Mouse (Mus musculus): ENCODE results near the gene Slc26a9. TPM values are rescaled to one million over a fixed set of nuclear protein-coding genes. Genes with fewer than 3 reads are reported as not detected.

The Slc26a9 gene
- total RNA-seq (2021): under 1 TPM; 0.07 to 0.15 TPM
- long read RNA-seq, experiment 1: 0 reads
- long read RNA-seq, experiment 2, partial matches to known transcripts: 1 of 2 reads
- long read RNA-seq, experiment 2, other reads (novel, unspliced or antisense): 1 of 2 reads

DNA sequence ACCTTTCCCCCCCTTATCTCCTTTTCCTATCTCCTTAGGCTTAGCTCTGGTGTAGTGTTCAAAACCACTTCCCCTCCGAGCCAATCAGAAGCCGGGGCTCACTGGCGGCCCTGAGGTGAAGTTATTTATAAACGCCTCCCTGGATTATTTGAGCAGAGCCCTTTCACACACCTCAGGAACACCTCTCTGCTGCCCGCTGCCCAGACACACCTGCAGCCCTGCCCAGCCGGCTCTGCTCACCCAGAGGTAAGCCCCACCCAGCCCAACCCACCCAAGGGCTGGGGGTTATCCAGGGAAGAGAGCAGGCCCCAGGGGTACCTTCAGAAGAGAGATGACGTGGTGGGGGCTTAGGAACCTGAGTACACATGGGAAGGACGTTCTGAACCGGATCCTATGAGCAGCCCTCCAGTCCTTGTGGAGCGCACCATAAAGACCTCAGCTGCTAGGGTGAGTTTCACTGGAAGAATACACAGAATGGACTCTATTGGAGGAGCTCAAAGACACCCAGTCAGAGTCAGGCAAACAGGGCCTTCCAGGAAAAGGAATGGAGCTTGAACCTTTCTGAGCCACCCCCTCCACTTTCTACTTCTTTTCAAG is at the start of gene Slc26a9:
Slc26a9 (plus strand) TSS at position 155 of the 597 bp plus-strand sequence.
- no peak for DNase-seq (ENCODE audit: low spot score in 2 of 2)
- Histone ChIP-seq H3K4me3 (no peak within 1 kb of the TSS), H3K27ac (no peak within 1 kb of the TSS)
- no peak for TF ChIP-seq CTCF (conservative IDR thresholded peaks at IDR 0.05)

GRCm38 (mm10) chr1:131695308-131695707 is 48.5 kb upstream of the Slc26a9 start:
- Histone ChIP-seq H3K4me3 (no peak overlapping the region), H3K27ac (no peak overlapping the region)
- no peak for DNase-seq (ENCODE audit: low spot score in 2 of 2)
- TF ChIP-seq CTCF (conservative IDR thresholded peaks at IDR 0.05): no peak

DNA sequence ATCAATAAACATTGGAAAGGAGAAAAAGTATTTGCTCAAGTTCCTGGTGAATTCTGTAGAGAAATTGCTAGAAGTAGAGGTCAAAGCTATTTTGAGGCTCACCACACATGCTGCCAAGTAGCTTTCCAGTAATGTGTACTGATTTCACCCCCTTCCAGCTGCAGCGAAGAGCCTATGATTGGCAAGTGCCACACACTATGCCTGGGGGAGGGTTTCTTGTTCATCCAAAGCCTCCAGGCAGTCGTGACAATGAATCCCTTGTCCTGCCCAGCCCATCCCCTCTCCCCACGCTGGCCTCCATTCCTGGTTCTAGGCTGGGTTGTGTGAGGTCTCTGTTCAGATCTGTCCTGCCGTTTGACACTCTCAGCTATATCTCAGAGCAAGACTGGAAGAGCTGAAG is 47.5 kb upstream of the Slc26a9 start:
- DNase-seq (ENCODE audit: low spot score in 2 of 2): peak in 1 of 2 experiments; percentile 44
- no peak overlapping the region for H3K27ac ChIP-seq
- TF ChIP-seq CTCF (conservative IDR thresholded peaks at IDR 0.05): no peak
- H3K4me3 ChIP-seq: no peak overlapping the region

DNA sequence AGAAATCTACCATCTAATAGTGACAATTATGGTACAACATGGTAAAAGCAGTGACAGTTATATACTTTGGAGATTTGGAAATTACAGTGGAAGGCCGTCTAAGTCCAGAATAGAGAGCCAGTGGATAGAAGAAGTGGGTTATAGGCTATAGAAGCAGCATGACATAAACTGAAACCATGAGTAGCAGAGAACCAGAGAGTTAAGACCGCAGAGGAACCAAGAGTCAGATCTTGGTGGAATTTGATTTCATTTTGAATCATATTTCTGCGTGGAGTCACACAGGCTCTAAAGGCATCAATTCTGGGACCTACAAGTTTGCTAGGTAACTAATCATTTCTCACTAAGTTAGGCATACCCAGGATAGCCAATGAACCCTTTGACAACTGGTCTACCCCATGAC is 45.1 kb upstream of the Slc26a9 start:
- no peak for TF ChIP-seq CTCF (conservative IDR thresholded peaks at IDR 0.05)
- Histone ChIP-seq H3K4me3 (no peak overlapping the region), H3K27ac (no peak overlapping the region)
- no peak for DNase-seq (ENCODE audit: low spot score in 2 of 2)

DNA sequence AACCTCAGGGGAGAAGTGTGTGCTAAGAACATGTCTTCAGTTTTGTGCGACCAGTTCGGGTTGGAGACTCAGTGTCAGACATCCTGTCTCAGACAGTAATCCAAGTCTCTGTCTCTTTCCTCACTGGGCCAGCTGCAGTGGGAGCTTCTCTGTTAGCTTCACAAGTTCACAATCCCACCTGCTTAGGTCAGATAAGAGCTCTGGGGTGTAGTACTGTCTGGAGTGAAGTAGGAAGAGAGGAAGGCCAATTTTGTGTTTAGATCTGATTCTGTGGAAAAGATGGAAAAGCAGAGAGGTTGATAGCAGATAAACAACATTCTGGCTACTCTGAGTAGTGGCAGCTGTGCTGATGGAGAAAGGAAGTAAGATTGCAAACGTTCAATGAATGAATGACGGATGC is 44.2 kb upstream of the Slc26a9 start:
- DNase-seq (ENCODE audit: low spot score in 2 of 2): no peak
- H3K4me3 ChIP-seq: no peak overlapping the region
- no peak overlapping the region for H3K27ac ChIP-seq
- TF ChIP-seq CTCF (conservative IDR thresholded peaks at IDR 0.05): no peak

DNA sequence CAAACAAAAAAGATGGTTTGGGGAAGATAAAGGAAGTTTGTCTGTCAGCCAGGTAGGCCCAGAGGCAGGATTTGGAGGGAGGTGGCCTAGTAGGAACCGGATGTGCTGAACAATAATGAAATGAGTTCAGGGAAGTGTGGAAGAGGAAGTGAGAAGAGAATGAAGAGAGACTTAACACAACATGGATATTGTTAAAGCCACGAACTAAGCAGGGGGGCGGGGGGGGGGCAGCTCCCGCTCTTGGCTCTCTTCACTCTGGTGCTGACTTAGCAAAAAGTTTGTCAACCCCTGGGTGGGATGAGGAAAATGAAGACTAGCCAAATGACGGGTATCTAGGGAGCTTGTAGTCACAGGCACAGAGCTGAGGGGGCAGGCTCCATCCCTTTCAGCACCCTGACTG is 43.4 kb upstream of the Slc26a9 start:
- no peak for DNase-seq (ENCODE audit: low spot score in 2 of 2)
- no peak overlapping the region for H3K4me3 ChIP-seq
- no peak for TF ChIP-seq CTCF (conservative IDR thresholded peaks at IDR 0.05)
- H3K27ac ChIP-seq: no peak overlapping the region

- no peak for DNase-seq (ENCODE audit: low spot score in 2 of 2)
- Histone ChIP-seq H3K4me3 (no peak overlapping the region), H3K27ac (no peak overlapping the region)
- peak; percentile 49 for TF ChIP-seq CTCF (conservative IDR thresholded peaks at IDR 0.05)
Measured at GRCm38 (mm10) chr1:131701391-131701790, 42.4 kb upstream of the Slc26a9 start.

DNA sequence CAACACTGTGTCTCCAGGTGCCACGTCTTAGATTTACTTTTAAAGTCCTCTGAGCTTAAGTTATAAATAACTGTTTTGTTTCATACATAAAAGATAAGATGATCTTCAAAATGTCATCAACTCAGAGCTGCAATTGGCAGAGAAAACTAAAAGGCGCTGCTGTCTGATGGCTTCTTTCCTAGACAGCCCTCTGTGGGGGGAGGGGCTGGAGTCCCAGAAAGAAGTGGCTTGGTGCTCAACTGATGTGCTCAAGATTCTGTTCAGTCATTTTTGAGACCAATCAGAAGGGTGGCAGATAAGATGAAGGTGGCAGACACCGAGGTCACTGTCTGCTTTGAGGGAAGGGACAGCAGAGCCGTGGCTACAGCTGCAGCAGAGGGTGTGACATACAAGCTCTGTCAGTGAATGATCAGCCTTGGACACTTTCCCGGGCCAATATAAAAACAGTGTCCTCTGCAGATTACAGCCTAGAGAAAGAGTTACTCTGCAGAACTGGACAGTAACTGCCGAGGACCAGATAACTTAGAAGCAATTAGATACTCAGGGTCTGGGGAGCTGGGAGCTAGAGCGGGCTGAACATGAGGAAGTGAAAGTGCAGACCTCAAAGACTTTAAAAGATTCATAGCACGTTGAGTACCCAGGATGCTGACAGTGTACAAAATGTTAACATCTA is 41.6 kb upstream of the Slc26a9 start:
- Histone ChIP-seq H3K4me3 (no peak overlapping the region), H3K27ac (no peak overlapping the region)
- TF ChIP-seq CTCF (conservative IDR thresholded peaks at IDR 0.05): no peak
- no peak for DNase-seq (ENCODE audit: low spot score in 2 of 2)

DNA sequence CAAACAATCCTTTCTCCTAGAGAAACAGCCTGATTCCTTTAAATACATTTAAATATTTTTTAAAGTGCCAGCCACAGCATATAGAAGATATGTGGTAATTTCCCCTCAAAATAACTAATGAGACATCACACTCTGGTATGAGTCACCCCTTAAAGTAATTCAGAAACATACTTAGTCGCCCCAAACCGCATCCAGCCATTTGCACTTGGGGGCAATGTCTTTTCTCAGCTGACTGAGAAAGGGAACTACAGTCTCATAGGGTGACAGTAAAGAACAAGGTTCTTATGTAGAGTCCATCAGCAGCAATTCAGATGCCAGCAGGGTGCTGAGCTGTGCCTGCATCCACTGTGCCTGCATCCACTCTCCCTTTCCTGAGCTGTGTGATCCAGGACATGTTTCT is 40.3 kb upstream of the Slc26a9 start:
- no peak for TF ChIP-seq CTCF (conservative IDR thresholded peaks at IDR 0.05)
- no peak overlapping the region for H3K27ac ChIP-seq
- no peak overlapping the region for H3K4me3 ChIP-seq
- DNase-seq (ENCODE audit: low spot score in 2 of 2): no peak

DNA sequence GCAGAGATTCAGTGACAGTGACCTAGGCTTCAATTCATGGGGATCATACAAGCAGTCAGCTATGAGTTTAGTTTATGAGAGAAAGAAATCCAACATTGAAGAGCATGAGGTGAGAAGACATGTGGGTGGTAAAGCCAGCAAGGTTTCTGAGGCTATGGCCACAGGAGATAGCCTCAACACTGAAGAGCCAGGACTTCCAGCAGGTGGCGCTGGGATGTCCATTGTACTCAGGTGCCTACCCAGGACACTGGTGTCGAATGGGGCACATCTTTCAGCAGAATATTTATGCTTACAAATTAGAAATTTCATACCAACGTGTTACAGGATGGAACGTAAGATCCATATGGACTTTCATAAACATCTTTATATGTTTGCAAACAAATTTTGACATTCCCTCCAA is 35.5 kb upstream of the Slc26a9 start:
- H3K4me3 ChIP-seq: no peak overlapping the region
- TF ChIP-seq CTCF (conservative IDR thresholded peaks at IDR 0.05): peak; percentile 84
- DNase-seq (ENCODE audit: low spot score in 2 of 2): peak in 1 of 2 experiments; percentile 47
- H3K27ac ChIP-seq: no peak overlapping the region

GRCm38 (mm10) chr1:131711518-131711917 is 32.3 kb upstream of the Slc26a9 start:
- DNase-seq (ENCODE audit: low spot score in 2 of 2): no peak
- Histone ChIP-seq H3K4me3 (no peak overlapping the region), H3K27ac (no peak overlapping the region)
- no peak for TF ChIP-seq CTCF (conservative IDR thresholded peaks at IDR 0.05)

DNA sequence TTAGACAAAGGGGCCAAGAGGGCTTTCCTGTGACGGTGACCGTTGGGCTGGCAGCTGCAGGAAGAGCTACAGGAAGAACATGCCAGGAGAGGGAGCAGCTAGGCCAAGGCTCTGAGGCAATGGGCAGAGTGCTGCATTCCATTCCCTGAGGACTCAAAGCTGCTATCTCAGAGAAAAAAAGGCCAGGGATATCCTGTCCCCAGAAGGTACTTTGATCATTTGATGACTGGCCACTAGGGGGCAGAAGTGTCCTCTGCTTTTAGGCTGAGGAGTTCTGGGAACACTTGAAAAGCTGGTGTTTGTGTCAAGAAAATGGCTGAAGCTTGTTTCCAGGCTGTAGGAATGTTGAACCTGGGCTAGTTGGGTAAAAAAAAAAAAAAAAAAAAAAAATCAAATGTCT is 31.4 kb upstream of the Slc26a9 start:
- DNase-seq (ENCODE audit: low spot score in 2 of 2): peak; percentile 86 to 90
- H3K27ac ChIP-seq: no peak overlapping the region
- TF ChIP-seq CTCF (conservative IDR thresholded peaks at IDR 0.05): peak; percentile 90
- H3K4me3 ChIP-seq: no peak overlapping the region

DNA sequence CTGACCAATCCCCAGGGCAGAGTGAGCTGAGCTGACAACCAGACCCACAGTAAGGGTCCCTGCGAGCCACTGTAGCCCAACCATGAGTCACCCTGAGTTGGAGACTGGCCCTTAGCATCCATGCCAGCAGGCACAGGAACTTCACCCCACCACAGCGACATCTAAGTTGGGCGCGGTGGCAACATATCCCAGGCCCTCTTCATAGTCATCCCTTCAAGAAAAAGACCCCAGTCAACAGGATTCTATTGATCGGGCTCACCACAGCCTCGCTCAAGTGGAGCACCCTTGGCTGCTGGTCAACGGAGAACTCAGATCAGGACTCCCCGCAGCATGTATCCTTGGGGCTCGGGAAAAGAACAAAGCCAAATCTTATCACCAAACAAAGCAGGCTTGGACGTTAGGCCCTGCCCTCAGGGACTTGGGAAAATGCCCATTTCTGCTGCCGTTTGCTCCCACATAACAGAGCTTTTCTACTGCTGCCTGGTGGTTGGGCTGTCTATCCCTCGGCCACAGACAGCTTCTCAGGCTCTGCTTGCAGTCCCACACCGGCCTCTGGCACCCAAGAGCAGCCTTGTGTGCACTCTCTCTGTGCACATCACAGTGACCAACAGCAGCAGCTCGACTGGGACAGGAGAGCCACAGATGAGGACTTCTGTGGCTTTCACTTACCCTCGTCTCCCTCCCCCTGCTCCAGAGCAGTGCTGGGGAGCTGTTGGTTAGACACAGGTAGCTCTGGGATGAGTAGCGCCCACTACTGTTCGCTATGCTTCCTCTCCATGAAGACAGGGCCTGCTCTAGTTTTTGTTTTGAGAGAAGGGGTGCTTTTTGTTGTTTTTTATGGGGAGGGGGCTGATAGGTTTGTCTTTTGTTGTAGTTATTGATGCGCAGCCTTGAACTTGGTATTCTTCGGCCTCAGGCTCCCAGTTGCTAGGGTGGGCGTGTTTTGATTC is 29.2 kb upstream of the Slc26a9 start:
- no peak for DNase-seq (ENCODE audit: low spot score in 2 of 2)
- Histone ChIP-seq H3K27ac (no peak overlapping the region), H3K4me3 (no peak overlapping the region)
- TF ChIP-seq CTCF (conservative IDR thresholded peaks at IDR 0.05): peak; percentile 42; the same call in 1 of the 2 replicates

Data from layer of hippocampus, adult 2 months (tissue).